Mouse (Mus musculus): ENCODE measurements at regions not wholly inside any gene's neighbourhood (a gene's known extent, or its start where the extent isn't known, plus 50 kb on each side); places are given as distances from the start of the nearest gene placed in this dataset.
"Not testable (repeated sequence)": the region's sequence is repeated elsewhere in the genome, so short reads cannot be mapped to it uniquely, and the experiment has no call there.

DNA sequence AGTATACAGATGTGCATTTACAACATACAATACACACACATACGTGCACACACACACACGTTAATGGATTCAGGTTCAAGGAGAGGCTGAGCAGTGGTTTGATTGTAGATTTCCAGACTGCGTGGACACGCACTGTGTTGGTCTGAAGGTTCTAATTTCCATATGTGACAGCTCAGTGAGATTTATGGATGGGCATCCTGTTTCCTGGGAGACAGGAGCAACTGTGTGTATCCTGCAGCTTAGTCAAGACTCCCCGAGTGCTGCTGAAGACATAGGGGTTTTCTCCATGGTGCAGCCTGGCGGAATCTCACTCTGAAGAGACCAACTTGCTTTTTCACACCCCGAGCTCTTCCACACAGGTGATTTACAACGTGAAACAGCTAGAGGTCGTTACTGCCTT is 119.3 kb upstream of the Foxk1 start:
- in situ Hi-C loops (cut with MboI; ENCODE audit: low sequenced_read_pairs), result no loop called here

DNA sequence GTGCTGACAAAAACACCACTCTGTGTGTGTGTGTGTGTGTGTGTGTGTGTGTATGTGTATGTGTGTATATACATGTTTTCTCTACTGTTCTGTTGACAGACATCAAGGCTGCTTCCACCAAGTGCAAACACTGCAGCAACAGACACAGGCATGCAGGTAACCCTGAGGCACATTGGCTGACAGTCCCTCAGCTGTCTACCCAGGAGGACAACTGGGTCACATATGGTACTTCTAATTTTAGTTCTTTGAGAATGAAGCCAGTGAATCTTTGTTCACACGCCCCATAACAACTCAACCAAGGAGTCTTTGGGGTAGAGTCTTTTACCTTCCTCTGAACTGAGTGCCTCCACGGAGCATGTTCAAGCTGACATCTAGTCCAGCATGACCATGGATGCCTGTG is 113.3 kb upstream of the Foxk1 start:
- in situ Hi-C loops (cut with MboI; ENCODE audit: low sequenced_read_pairs), result no loop called here

- in situ Hi-C loops (cut with MboI; ENCODE audit: low sequenced_read_pairs), result no loop called here
Measured at GRCm38 (mm10) chr5:142291451-142291850, 109.8 kb upstream of the Foxk1 start.

DNA sequence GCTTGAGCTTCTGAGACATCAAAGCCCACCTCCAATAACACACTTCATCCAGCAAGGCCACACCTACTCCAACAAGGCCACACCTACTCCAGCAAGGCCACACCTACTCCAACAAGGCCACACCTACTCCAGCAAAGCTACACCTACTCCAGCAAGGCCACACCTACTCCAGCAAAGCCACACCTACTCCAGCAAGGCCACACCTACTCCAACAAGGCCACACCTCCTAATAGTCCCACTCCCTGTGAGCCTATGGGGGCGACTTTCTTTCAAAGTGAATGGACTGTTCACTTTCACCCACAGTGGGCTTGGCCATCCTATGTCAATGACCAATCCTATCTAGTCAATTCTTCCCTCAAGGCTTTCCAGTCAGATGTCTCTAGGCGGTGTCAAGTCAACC is 104.9 kb upstream of the Foxk1 start:
- in situ Hi-C loops (cut with MboI; ENCODE audit: low sequenced_read_pairs), result not testable (repeated sequence)

DNA sequence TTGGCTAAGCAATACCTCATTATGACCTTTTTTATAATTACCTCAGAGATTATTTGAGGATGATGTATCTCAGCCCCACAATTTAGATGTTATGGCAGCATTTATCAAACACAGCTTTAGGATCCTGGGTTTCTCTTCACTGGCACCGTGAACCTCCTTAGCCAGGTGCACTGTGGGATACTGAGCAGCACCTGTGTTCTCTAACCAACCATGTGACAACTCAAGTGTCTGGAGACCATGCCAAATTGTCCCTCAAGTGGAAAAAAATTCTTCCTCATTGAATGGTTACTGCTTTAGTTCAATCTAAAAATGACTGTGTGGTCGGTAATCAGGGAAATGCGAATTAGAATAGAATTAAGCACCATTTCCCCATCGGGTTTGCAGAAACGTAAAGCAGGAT is 101.7 kb upstream of the Foxk1 start:
- in situ Hi-C loops (cut with MboI; ENCODE audit: low sequenced_read_pairs), result no loop called here

GRCm38 (mm10) chr5:142308511-142308910 is 92.8 kb upstream of the Foxk1 start:
- in situ Hi-C loops (cut with MboI; ENCODE audit: low sequenced_read_pairs), result no loop called here

DNA sequence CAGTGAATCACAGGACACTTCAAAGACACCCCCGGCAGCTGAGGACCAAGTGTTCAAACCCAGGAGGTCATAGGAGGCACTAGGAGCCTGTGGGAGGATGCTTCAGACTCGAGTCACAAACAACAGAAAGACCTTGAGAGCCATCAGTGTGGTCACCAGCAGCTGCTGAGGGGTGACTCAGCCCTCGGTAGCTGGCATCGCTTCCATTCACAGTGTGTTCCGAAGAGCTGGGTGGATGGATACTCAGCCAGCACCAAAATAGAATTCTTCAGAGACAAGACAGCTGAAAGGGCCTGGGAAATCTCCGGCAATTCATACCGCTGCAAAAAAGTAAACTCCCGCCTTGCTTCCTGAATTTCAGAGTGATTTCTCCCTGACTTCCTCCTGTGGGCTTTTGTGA is 87.4 kb upstream of the Foxk1 start:
- in situ Hi-C loops (cut with MboI; ENCODE audit: low sequenced_read_pairs), result no loop called here

DNA sequence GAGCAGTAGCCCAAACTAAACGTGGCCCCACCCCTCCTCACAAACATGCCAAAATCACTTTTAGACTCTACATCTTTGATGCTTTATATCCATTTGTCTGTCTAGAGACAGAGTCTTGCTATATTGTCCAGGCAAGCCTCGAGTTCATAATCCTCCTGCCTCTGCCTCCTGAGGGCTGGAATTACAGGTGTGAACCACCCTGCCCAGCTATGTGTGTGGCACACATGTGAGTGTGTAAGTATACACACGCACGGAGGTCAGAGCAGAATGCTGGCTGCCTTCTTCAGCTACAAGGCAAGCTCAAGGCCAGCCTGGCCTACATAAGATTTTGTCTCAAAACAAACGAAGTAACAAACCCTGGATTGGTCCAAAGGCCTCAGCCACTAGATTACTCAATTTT is 86.8 kb upstream of the Foxk1 start:
- in situ Hi-C loops (cut with MboI; ENCODE audit: low sequenced_read_pairs), result no loop called here

DNA sequence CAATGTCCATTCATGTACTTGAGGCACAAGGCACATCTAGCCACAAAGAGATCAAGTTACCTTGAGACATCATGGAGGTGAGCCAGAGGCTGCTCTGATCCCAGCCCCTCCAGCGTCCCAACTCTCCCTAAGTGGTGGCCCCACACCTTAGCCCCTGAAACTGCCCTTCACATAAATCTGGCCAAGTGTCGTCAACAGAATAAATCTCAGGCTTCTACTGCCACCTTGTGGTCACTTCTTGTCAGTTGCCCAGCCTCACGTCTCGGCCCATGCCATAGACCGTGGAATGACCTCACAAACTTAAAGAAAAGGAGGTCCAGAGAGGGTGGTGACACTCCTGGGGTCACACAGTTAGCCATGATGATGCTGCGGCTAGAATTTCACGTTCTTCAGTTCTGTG is 82.0 kb upstream of the Foxk1 start:
- in situ Hi-C loops (cut with MboI; ENCODE audit: low sequenced_read_pairs), result no loop called here

- in situ Hi-C loops (cut with MboI; ENCODE audit: low sequenced_read_pairs), result no loop called here
Measured at GRCm38 (mm10) chr5:142321316-142321715, 80.0 kb upstream of the Foxk1 start.

GRCm38 (mm10) chr5:142324928-142325327 is 76.4 kb upstream of the Foxk1 start:
- in situ Hi-C loops (cut with MboI; ENCODE audit: low sequenced_read_pairs), result loop anchor here (25.0 kb wide), 1 partner anchor 1488 kb away; the partner anchor contains the start of gene Gna12

DNA sequence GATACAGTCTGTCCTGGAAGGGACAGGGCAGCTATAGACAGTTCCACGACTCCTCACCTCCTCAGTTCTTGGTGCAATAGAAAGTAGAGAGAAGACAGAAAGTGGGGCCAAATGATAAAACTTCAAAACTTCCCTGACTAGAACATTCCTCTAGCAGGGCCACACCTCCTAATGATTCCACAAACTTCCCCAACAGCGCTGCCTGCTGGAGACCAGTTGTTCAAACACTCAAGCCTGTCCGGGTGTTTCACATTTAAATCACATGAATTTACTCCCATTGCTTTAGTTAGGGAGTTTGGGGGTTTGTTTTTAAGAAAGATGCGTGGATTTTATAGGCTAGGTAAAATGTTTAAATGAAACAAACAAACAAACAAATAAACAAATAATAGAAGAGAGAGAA is 75.7 kb upstream of the Foxk1 start:
- in situ Hi-C loops (cut with MboI; ENCODE audit: low sequenced_read_pairs), result loop anchor here (25.0 kb wide), 1 partner anchor 1488 kb away; the partner anchor contains the start of gene Gna12

GRCm38 (mm10) chr5:142327261-142327660 is 74.0 kb upstream of the Foxk1 start:
- in situ Hi-C loops (cut with MboI; ENCODE audit: low sequenced_read_pairs), result loop anchor here (25.0 kb wide), 1 partner anchor 1490 kb away; the partner anchor contains the start of gene Gna12

DNA sequence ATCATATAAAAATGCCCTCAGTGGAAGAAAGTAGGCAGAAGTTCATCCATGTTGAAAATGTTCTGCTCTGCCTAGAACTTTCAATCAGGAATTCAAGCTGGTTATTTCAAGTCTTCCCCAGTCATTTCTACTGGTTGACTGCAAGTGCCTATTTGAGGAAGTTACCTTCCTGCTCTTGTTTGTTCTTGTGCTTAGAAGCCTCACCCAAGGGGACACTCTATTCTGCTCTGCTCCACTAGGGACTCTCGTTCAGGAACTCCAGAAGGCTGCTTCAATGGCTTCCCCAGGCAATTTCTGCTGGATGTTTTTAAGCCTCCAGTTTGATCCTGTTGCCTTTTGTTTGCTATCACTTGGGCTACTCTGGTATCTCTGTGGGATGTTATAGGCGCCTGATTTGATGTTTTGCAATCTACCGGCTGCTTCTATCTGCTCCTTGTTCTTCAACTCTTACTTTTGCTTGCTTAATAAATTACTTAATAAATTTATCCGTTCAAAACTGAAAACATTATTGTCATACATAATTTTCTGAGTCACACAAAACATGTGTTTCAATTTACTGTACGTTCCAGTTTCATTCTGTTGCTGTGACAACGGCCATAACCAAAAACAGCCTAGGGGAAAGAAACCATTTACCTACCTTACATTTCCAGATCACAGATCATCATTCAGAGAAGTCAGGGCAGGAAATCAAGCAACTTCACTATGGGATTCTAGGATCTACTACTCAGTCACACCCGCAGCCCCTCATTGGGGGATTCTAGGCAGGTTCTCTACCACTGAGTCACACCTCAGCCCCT is 71.4 kb upstream of the Foxk1 start:
- in situ Hi-C loops (cut with MboI; ENCODE audit: low sequenced_read_pairs), result loop anchor here (25.0 kb wide), 1 partner anchor 1493 kb away; the partner anchor contains the start of gene Gna12

GRCm38 (mm10) chr5:142332744-142333143 is 68.6 kb upstream of the Foxk1 start:
- in situ Hi-C loops (cut with MboI; ENCODE audit: low sequenced_read_pairs), result loop anchor here (25.0 kb wide), 1 partner anchor 1495 kb away; the partner anchor contains the start of gene Gna12

DNA sequence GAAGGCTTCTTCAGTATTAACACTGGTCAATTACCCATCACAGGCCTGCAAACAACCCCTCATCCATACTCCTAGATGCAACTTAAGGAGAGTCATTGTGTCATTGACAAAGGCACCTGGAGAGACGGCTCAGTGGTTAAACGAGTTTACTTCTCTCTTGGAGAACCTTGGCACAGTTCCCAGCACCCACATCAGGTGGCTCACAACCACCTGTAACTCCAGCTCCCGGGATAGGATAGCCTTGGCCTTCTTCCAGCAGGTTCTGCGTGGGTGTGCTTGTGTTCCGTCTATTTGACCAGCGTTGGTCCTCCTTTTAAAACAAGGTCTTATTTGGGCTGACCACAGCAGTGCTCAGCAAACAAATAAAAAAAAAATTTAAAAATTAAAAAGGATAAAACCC is 63.9 kb upstream of the Foxk1 start:
- in situ Hi-C loops (cut with MboI; ENCODE audit: low sequenced_read_pairs), result loop anchor here (25.0 kb wide), 1 partner anchor 1500 kb away; the partner anchor contains the start of gene Gna12

GRCm38 (mm10) chr5:142338051-142338450 is 63.2 kb upstream of the Foxk1 start:
- in situ Hi-C loops (cut with MboI; ENCODE audit: low sequenced_read_pairs), result loop anchor here (25.0 kb wide), 1 partner anchor 1501 kb away; the partner anchor contains the start of gene Gna12

- in situ Hi-C loops (cut with MboI; ENCODE audit: low sequenced_read_pairs), result loop anchor here (25.0 kb wide), 1 partner anchor 1503 kb away; the partner anchor contains the start of gene Gna12
Measured at GRCm38 (mm10) chr5:142340205-142341025, 60.9 kb upstream of the Foxk1 start.

DNA sequence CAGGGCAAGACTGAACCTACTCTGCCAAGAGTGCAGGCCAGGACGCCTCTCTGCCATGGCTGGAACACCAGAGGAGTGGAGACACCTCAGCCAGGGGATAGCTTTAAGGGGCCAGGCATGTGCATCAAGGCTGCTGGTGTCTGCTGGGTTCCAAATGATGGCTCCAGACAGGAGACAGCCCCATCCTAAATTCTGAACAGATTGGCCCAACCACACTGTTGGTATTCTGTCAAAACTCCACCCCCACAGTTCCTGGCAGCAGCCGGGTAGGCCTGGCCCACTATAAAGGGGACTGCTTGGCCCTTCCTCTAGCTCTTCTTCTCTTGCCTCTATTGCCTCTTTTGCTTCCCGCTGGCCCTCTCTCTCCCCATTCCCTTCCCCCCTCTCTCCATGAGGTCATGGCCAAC is 60.3 kb upstream of the Foxk1 start:
- in situ Hi-C loops (cut with MboI; ENCODE audit: low sequenced_read_pairs), result loop anchor here (25.0 kb wide), 1 partner anchor 1504 kb away; the partner anchor contains the start of gene Gna12

DNA sequence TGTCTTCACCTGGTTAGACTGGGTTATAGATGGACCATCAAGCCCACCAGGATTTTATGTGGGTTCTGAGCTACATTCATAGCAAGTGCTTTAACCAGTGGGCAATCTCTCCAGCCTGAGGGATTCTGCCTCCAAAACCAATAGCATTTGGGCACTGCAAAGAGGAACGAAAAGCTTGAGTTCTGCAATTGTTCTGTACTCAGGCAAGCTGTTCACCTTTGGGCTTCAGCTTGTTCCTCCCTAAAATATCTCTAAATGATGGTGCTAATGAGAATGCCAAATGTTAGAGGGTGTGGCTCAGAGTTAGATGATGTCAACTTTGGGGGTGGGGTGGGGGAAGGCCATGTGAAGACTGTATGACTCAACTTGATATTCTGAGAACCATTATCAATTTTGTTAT is 54.8 kb upstream of the Foxk1 start:
- in situ Hi-C loops (cut with MboI; ENCODE audit: low sequenced_read_pairs), result loop anchor here (25.0 kb wide), 1 partner anchor 1509 kb away; the partner anchor contains the start of gene Gna12

DNA sequence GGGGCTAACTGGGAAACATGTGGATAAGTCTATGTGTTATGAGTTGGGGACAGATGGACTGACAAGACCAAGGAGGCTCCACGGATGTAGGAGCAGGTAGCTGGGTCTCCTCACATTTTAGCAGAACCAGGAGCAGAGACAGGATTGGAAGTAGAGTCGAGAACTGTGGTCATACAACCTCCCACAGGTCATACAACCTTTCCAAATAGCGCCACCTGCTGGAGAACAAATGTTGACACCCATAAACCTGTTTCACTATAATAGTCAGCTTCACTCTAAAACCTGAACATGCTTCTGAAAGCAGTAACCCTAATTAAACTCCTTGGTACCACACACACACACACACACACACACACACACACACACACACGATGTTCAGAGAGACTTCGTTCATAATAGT is 50.7 kb upstream of the Foxk1 start:
- in situ Hi-C loops (cut with MboI; ENCODE audit: low sequenced_read_pairs), result no loop called here
